Mouse (Mus musculus): ENCODE measurements around the gene Olfr622. TPM values are rescaled to one million over a fixed set of nuclear protein-coding genes. Genes with fewer than 3 reads are reported as not detected.

Gene Olfr622
- polyA plus RNA-seq, 1 experiment from 2014 or later = not detected

Other genes with a start within 250 kb of the Olfr622 start
- not detected in 2 replicates for gene Usp17lc, start 227.6 kb downstream of the Olfr622 start, polyA plus RNA-seq (2016; fragmentation: Nextera tagmentation; extraction: Ambion mirVana)
- gene Olfr605, start 197.3 kb downstream of the Olfr622 start, polyA plus RNA-seq (2016; fragmentation: Nextera tagmentation; extraction: Ambion mirVana) = not detected in 2 replicates
- gene Olfr606, start 193.7 kb downstream of the Olfr622 start, polyA plus RNA-seq (2016; fragmentation: Nextera tagmentation; extraction: Ambion mirVana) = not detected in 2 replicates
- gene Olfr607, start 178.6 kb downstream of the Olfr622 start, polyA plus RNA-seq (2016; fragmentation: Nextera tagmentation; extraction: Ambion mirVana) = 0.13 and 0.28 TPM in 2 replicates
- gene Olfr608, start 172.8 kb downstream of the Olfr622 start, polyA plus RNA-seq (2016; fragmentation: Nextera tagmentation; extraction: Ambion mirVana) = 0.17 TPM in 1 of 2 replicates, not detected in the other
- 0.08 TPM in 1 of 2 replicates, not detected in the other for gene Olfr609, start 144.6 kb downstream of the Olfr622 start, polyA plus RNA-seq (2016; fragmentation: Nextera tagmentation; extraction: Ambion mirVana)
- gene Olfr610, start 130.6 kb downstream of the Olfr622 start, polyA plus RNA-seq (2016; fragmentation: Nextera tagmentation; extraction: Ambion mirVana) = not detected in 2 replicates
- not detected in 2 replicates for gene Olfr611, start 121.9 kb downstream of the Olfr622 start, polyA plus RNA-seq (2016; fragmentation: Nextera tagmentation; extraction: Ambion mirVana)
- not detected in 2 replicates for gene Olfr612, start 100.0 kb downstream of the Olfr622 start, polyA plus RNA-seq (2016; fragmentation: Nextera tagmentation; extraction: Ambion mirVana)
- not detected in 2 replicates for gene Olfr613, start 94.6 kb downstream of the Olfr622 start, polyA plus RNA-seq (2016; fragmentation: Nextera tagmentation; extraction: Ambion mirVana)
- gene Olfr615, start 86.6 kb downstream of the Olfr622 start, polyA plus RNA-seq (2016; fragmentation: Nextera tagmentation; extraction: Ambion mirVana) = not detected in 2 replicates
- gene Olfr616, start 73.6 kb downstream of the Olfr622 start, polyA plus RNA-seq (2016; fragmentation: Nextera tagmentation; extraction: Ambion mirVana) = not detected in 2 replicates
- not detected in 2 replicates for gene Olfr617, start 69.6 kb downstream of the Olfr622 start, polyA plus RNA-seq (2016; fragmentation: Nextera tagmentation; extraction: Ambion mirVana)
- not detected in 2 replicates for gene Olfr618, start 52.6 kb downstream of the Olfr622 start, polyA plus RNA-seq (2016; fragmentation: Nextera tagmentation; extraction: Ambion mirVana)
- not detected in 2 replicates for gene Olfr619, start 42.1 kb downstream of the Olfr622 start, polyA plus RNA-seq (2016; fragmentation: Nextera tagmentation; extraction: Ambion mirVana)
- gene Olfr620, start 30.2 kb downstream of the Olfr622 start, polyA plus RNA-seq (2016; fragmentation: Nextera tagmentation; extraction: Ambion mirVana) = not detected in 2 replicates
- not detected in 2 replicates for gene Olfr623, start 21.0 kb upstream of the Olfr622 start, polyA plus RNA-seq (2016; fragmentation: Nextera tagmentation; extraction: Ambion mirVana)
- 0.03 and 0.04 TPM in 2 replicates for gene Olfr624, start 28.5 kb upstream of the Olfr622 start, polyA plus RNA-seq (2016; fragmentation: Nextera tagmentation; extraction: Ambion mirVana)
- not detected in 2 replicates for gene Olfr625-ps1, start 40.0 kb upstream of the Olfr622 start, polyA plus RNA-seq (2016; fragmentation: Nextera tagmentation; extraction: Ambion mirVana)
- gene Olfr243, start 72.0 kb upstream of the Olfr622 start, polyA plus RNA-seq (2016; fragmentation: Nextera tagmentation; extraction: Ambion mirVana) = not detected in 2 replicates
- gene Olfr628, start 87.7 kb upstream of the Olfr622 start, polyA plus RNA-seq (2016; fragmentation: Nextera tagmentation; extraction: Ambion mirVana) = not detected in 2 replicates
- 0.08 TPM in 1 of 2 replicates, not detected in the other for gene Olfr629, start 102.2 kb upstream of the Olfr622 start, polyA plus RNA-seq (2016; fragmentation: Nextera tagmentation; extraction: Ambion mirVana)
- not detected in 2 replicates for gene Olfr630, start 114.6 kb upstream of the Olfr622 start, polyA plus RNA-seq (2016; fragmentation: Nextera tagmentation; extraction: Ambion mirVana)
- gene Olfr69, start 128.9 kb upstream of the Olfr622 start, polyA plus RNA-seq (2016; fragmentation: Nextera tagmentation; extraction: Ambion mirVana) = not detected in 2 replicates
- gene Olfr68, start 137.0 kb upstream of the Olfr622 start, polyA plus RNA-seq (2016; fragmentation: Nextera tagmentation; extraction: Ambion mirVana) = not detected in 2 replicates
- not detected in 2 replicates for gene Olfr67, start 149.1 kb upstream of the Olfr622 start, polyA plus RNA-seq (2016; fragmentation: Nextera tagmentation; extraction: Ambion mirVana)
- gene Hbb-bt, start 171.3 kb upstream of the Olfr622 start, polyA plus RNA-seq (2016; fragmentation: Nextera tagmentation; extraction: Ambion mirVana) = 3,072 and 3,403 TPM in 2 replicates
- gene Hbb-bs, start 185.4 kb upstream of the Olfr622 start, polyA plus RNA-seq (2016; fragmentation: Nextera tagmentation; extraction: Ambion mirVana) = 2,689 and 3,022 TPM in 2 replicates
- gene Hbb-bh2, start 197.8 kb upstream of the Olfr622 start, polyA plus RNA-seq (2016; fragmentation: Nextera tagmentation; extraction: Ambion mirVana) = 0.50 and 0.56 TPM in 2 replicates
- 2,015 and 2,280 TPM in 2 replicates for gene Hbb-bh1, start 200.5 kb upstream of the Olfr622 start, polyA plus RNA-seq (2016; fragmentation: Nextera tagmentation; extraction: Ambion mirVana)
- gene Hbb-y, start 210.5 kb upstream of the Olfr622 start, polyA plus RNA-seq (2016; fragmentation: Nextera tagmentation; extraction: Ambion mirVana) = 31,254 and 35,001 TPM in 2 replicates
- gene Olfr66, start 243.6 kb upstream of the Olfr622 start, polyA plus RNA-seq (2016; fragmentation: Nextera tagmentation; extraction: Ambion mirVana) = not detected in 2 replicates

All from heart, embryonic 12.5 days (tissue).